Mouse (Mus musculus) left cerebral cortex, adult 9 months (tissue): ENCODE measurements around the gene Snx15.
"Not testable (repeated sequence)": the region's sequence is repeated elsewhere in the genome, so short reads cannot be mapped to it uniquely, and the experiment has no call there.

Experiments
- DNase-seq, 2 experiments: peaks; one replicate each; pipeline ENCODE4 v3.0.0; 2022; ENCODE audit warnings: low spot score in 2 of 2

Gene Snx15

GRCm38 (mm10) chr19:6127760-6128341 is at the start of gene Snx15:
Snx15 (minus strand) TSS chr19:6128304.
- DNase-seq, result peak; percentile 94 to 97

DNA sequence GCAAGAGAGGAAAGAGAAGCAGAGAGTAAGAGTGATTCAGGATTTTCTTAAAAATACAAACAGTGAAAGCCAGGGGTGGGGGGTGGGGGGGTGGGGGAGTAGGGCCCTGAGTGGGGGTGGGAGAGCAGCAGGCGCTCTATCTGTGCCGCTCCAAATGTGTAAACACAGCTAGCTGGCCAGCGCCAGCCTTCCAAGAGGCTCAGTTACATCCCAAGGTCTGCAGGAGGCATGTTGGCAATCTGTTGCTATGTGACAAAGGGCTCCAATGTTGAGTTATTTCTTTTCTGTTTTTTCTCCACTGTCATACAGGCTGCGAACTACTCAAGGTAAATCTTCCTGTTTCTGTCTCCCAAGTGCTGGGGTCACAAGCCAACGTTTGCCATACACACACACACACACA is 46.7 kb upstream of the Snx15 start:
- DNase-seq, result no peak

GRCm38 (mm10) chr19:6171215-6171614 is 43.1 kb upstream of the Snx15 start:
- DNase-seq, result no peak

DNA sequence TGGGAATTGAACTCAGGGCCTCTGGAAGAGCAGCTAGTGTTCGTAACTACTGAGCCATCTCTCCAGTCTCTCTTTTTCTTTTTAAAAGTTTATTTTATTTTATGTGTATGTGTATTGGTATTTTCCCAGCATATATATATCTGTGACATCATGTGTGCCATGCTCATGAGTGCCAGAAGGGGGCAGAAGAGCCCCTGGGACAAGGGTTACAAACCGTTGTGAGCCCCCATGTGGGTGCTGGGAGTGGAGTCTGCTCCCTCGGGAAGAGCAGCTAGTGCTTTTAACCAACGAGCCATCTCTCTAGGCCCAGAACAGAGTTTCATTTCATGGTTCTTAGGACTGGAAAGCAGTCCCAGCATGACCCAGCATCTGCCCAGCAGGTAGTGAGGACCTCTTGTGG is 38.6 kb upstream of the Snx15 start:
- DNase-seq, result no peak

- DNase-seq, result no peak
These were observed 35.9 kb upstream of the Snx15 start for GRCm38 (mm10) chr19:6163872-6164547.

DNA sequence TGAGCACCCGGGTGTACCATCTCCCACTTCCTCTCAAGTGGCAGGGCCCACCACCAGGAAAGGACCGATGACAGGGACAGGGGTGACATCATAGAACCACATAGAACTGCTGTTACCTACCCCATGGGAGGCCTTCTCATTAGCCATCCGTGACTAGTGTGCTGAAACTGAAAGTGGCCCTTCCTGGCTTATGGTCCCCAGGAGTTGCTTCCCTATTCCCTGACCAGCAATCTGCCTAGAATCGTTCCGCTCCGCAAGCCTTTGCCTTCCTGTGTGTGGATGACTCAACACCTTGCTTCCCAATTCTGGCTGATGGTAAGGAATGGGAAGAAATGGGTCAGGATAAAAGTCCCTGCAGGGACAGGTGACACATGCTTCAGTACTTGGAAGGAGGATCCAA is 29.1 kb upstream of the Snx15 start:
- no peak for DNase-seq

GRCm38 (mm10) chr19:6156372-6156771 is 28.3 kb upstream of the Snx15 start:
- no peak for DNase-seq

GRCm38 (mm10) chr19:6155174-6155573 is 27.1 kb upstream of the Snx15 start:
- DNase-seq, result no peak

DNA sequence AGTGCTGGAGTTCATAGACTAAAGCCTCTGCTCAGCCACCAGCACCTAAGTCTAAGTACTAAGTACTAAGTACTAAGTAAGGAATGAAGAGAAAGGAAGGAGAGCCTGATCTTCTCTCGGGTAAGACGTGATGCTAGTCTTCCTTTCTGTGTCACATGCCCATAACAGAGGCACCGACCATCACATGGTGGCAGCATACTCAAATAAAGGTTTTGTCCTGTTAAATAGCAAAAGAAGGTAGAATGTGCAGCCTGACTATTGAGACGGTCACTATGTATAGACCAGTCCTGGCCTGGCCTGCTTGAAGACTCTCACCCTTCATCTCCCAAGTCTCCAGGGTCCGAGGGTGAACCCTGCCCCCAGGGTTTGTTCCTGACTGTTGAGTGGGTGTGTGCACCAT is 16.7 kb upstream of the Snx15 start:
- no peak for DNase-seq

- peak in 1 of 2 experiments; percentile 90 for DNase-seq
These were observed 13.3 kb upstream of the Snx15 start, which contains the start of gene Arl2 for GRCm38 (mm10) chr19:6141394-6141749. Arl2 (minus strand) TSS chr19:6141548.

- DNase-seq, result peak; percentile 80 to 94
These were observed 12.7 kb upstream of the Snx15 start, which contains the start of gene Batf2 for GRCm38 (mm10) chr19:6140678-6141393. Batf2 (plus strand) TSS chr19:6140983.

GRCm38 (mm10) chr19:6140374-6140677 is 12.2 kb upstream of the Snx15 start:
- no peak for DNase-seq

GRCm38 (mm10) chr19:6139701-6140100 is 11.6 kb upstream of the Snx15 start:
- DNase-seq, result no peak

- DNase-seq, result no peak
These were observed 8.3 kb upstream of the Snx15 start for GRCm38 (mm10) chr19:6136397-6136796.

- not testable (repeated sequence) for DNase-seq
These were observed 5.1 kb upstream of the Snx15 start for GRCm38 (mm10) chr19:6133197-6133596.

DNA sequence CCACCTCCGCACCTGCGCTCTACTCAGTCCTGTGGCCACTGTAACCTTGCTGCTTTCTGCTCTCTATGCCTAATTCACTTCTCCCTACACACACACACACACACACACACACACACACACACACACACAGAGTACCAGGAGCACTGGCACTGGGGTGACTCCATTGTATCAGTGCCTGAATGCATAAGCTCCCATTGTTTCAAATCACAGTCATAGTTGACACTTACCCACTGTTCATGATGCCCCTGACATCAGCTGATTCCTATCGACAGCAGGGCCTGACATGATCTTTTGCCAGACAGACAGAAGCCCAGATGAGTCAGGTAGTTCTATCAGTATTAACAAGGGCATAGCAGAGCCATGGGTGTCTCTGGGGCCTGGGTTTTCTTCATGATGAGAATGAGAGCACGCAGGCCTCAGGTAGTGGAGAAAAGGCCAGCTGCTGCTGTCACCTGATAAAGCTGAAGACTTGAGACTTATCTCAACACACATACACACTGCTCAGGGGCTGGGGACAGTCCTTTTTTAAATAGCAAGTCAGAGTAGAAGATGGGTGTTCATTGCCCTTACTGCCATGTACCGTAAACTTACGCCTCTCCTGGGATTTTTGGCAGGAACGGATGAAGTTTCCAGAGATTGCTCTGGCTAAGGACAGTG is 4.2 kb upstream of the Snx15 start:
- no peak for DNase-seq

DNA sequence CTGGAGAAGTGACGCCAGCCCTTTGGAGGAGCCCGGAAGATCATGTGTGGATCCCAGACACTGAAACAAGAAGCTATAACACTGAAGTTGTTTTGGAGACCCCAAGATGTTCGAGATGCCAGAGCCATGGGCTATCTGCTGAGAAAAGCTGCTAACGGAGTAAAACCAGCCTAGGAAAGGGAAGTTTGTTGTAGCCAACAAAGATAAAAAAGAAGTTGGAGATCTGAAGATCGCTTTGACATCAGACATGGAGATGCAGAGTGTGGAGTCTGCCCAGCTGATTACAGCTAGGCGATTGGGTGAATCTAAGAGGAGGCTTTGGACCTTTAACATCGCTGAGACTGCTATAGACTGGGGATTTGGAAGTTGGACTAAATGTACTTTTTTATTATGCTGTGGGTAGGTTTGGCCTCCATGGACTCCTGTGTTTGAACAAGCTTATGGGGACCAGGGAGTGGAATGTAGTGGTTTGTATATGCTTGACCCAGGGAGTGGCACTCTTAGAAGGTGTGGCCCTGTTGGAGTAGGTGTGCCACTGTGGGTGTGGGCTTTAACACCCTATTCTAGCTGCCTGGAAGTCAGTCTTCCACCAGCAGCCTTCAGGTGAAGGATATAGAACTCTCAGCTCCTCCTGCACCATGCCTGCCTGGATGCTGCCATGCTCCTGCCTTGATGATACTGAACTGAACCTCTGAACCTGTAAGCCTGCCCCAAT is 2.5 kb upstream of the Snx15 start:
- DNase-seq, result not testable (repeated sequence)

- no peak for DNase-seq
These were observed 1.1 kb downstream of the Snx15 start for GRCm38 (mm10) chr19:6126789-6127580.

DNA sequence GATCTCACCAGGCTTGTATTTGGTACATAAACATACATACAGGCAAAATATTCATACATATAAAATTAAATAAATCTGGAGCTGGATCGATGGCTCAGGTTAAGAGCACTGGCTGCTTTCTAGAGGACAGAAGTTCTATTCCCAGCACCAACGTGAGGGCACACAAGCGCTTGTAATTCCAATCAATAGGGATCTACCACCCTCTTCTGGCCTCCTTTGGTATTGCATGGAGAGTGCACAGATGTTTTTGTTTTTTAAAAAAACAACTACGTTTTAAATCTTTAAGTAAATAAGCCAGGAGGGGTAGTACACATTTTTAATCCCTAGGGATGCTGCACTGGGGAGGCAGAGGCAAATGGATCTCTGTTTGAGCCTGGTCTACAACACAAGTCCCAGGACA is 1.8 kb downstream of the Snx15 start:
- DNase-seq, result peak in 1 of 2 experiments; percentile 53

- no peak for DNase-seq
These were observed 3.2 kb downstream of the Snx15 start for GRCm38 (mm10) chr19:6124898-6125297.

GRCm38 (mm10) chr19:6123330-6123729 is 4.8 kb downstream of the Snx15 start:
- no peak for DNase-seq
